Mouse (Mus musculus): Measurements from ENCODE around the gene Kremen1. TPM values are rescaled to one million over a fixed set of nuclear protein-coding genes. Genes with fewer than 3 reads are reported as not detected.

Gene Kremen1
- total and polyA plus RNA-seq, 3 experiments, result 1.3 to 4.1 TPM; not detected in 1

GRCm38 (mm10) chr11:5199879-5200278 lies 61.5 kb downstream of the Kremen1 start:
- Histone ChIP-seq H3K36me3 (ENCODE audit: control insufficient read depth in 1 of 2, insufficient read depth in 2 of 2, low read length in 2 of 2) (no peaks in the 10 kb centered on the region), H3K4me1 (ENCODE audit: control insufficient read depth in 1 of 2, insufficient read depth in 2 of 2, low read length in 2 of 2) (no peaks in the 10 kb centered on the region), H3K27me3 (ENCODE audit: control insufficient read depth in 1 of 2, insufficient read depth in 2 of 2, low read length in 2 of 2) (no peaks in the 10 kb centered on the region), H3K9me3 (replicated peaks; ENCODE audit: insufficient read depth, low read length) (no peaks in the 10 kb centered on the region), H3K9ac (ENCODE audit: control insufficient read depth, low read depth, low read length, poor library complexity, severe bottlenecking) (no peak overlapping the region), H3K27ac (ENCODE audit: control insufficient read depth, low read depth, low read length) (no peak overlapping the region), H3K4me3 (ENCODE audit: control insufficient read depth in 1 of 2, insufficient read depth in 1 of 2, low read depth in 2 of 2, low read length in 2 of 2) (no peak overlapping the region), H3K79me2 (ENCODE audit: control insufficient read depth, insufficient read depth, low read length, poor library complexity) (no peaks in the 10 kb centered on the region)
- DNase-seq (ENCODE audit: low read depth, low spot score), result no peak
- no peak for TF ChIP-seq JUND (IDR thresholded peaks at IDR 0.05; ENCODE audit: low read depth, low read length)
- TF ChIP-seq ZC3H11A (IDR thresholded peaks at IDR 0.05; ENCODE audit: low read depth, low read length), result no peak
- TF ChIP-seq KAT2A (conservative IDR thresholded peaks at IDR 0.05; ENCODE audit: low read depth, low read length), result no peak
- no peak for TF ChIP-seq SIN3A (IDR thresholded peaks at IDR 0.05; ENCODE audit: low read length)
- no peak for TF ChIP-seq CHD2 (IDR thresholded peaks at IDR 0.05; ENCODE audit: low read length)
- no peak for TF ChIP-seq POLR2AphosphoS2 (IDR thresholded peaks at IDR 0.05; ENCODE audit: low read length)
- no peak for TF ChIP-seq BHLHE40 (IDR thresholded peaks at IDR 0.05; ENCODE audit: borderline replicate concordance, low read depth, low read length)
- TF ChIP-seq CTCF (IDR thresholded peaks at IDR 0.05 in 2 of 3, conservative IDR thresholded peaks at IDR 0.05 in 1 of 3; ENCODE audit: control insufficient read depth in 1 of 3, insufficient read depth in 1 of 3, low read depth in 2 of 3, low read length in 3 of 3, poor library complexity in 1 of 3, severe bottlenecking in 1 of 3), result no peak
- no peak for TF ChIP-seq MAFK (IDR thresholded peaks at IDR 0.05; ENCODE audit: borderline replicate concordance, low read depth, low read length)
- TF ChIP-seq TAL1 (IDR thresholded peaks at IDR 0.05; ENCODE audit: low read length), result no peak
- TF ChIP-seq EP300 (IDR thresholded peaks at IDR 0.05; ENCODE audit: low read depth in 1 of 2, low read length in 2 of 2), result no peak
- no peak for TF ChIP-seq NELFE (IDR thresholded peaks at IDR 0.05; ENCODE audit: low read depth, low read length)
- no peak for TF ChIP-seq POLR2A (IDR thresholded peaks at IDR 0.05; ENCODE audit: control insufficient read depth in 1 of 2, insufficient read depth in 1 of 2, low read depth in 1 of 2, low read length in 2 of 2, poor library complexity in 1 of 2)
- no peak for TF ChIP-seq TCF12 (IDR thresholded peaks at IDR 0.05; ENCODE audit: low read depth, low read length)
- no peak for TF ChIP-seq GABPA (IDR thresholded peaks at IDR 0.05; ENCODE audit: low read depth, low read length)
- TF ChIP-seq MXI1 (IDR thresholded peaks at IDR 0.05; ENCODE audit: low read depth, low read length), result no peak
- no peak for TF ChIP-seq POLR2AphosphoS5 (IDR thresholded peaks at IDR 0.05; ENCODE audit: borderline replicate concordance, low read depth, low read length)
- TF ChIP-seq MAX (IDR thresholded peaks at IDR 0.05; ENCODE audit: low read length), result no peak
- no peak for TF ChIP-seq RCOR1 (IDR thresholded peaks at IDR 0.05; ENCODE audit: low read depth, low read length)
- TF ChIP-seq MAZ (IDR thresholded peaks at IDR 0.05; ENCODE audit: low read depth, low read length), result no peak

- Histone ChIP-seq H3K4me1 (ENCODE audit: control insufficient read depth in 1 of 2, insufficient read depth in 2 of 2, low read length in 2 of 2) (no peaks in the 10 kb centered on the region), H3K9me3 (replicated peaks; ENCODE audit: insufficient read depth, low read length) (no peaks in the 10 kb centered on the region), H3K9ac (ENCODE audit: control insufficient read depth, low read depth, low read length, poor library complexity, severe bottlenecking) (no peak overlapping the region), H3K79me2 (ENCODE audit: control insufficient read depth, insufficient read depth, low read length, poor library complexity) (no peaks in the 10 kb centered on the region), H3K36me3 (ENCODE audit: control insufficient read depth in 1 of 2, insufficient read depth in 2 of 2, low read length in 2 of 2) (no peaks in the 10 kb centered on the region), H3K27ac (ENCODE audit: control insufficient read depth, low read depth, low read length) (no peak overlapping the region), H3K27me3 (ENCODE audit: control insufficient read depth in 1 of 2, insufficient read depth in 2 of 2, low read length in 2 of 2) (no peaks in the 10 kb centered on the region), H3K4me3 (ENCODE audit: control insufficient read depth in 1 of 2, insufficient read depth in 1 of 2, low read depth in 2 of 2, low read length in 2 of 2) (no peak overlapping the region)
- no peak for DNase-seq (ENCODE audit: low read depth, low spot score)
- no peak for TF ChIP-seq E2F4 (IDR thresholded peaks at IDR 0.05; ENCODE audit: borderline replicate concordance, low read depth, low read length)
- no peak for TF ChIP-seq GABPA (IDR thresholded peaks at IDR 0.05; ENCODE audit: low read depth, low read length)
- no peak for TF ChIP-seq NELFE (IDR thresholded peaks at IDR 0.05; ENCODE audit: low read depth, low read length)
- TF ChIP-seq MYC (IDR thresholded peaks at IDR 0.05; ENCODE audit: low read depth, low read length), result no peak
- TF ChIP-seq USF1 (IDR thresholded peaks at IDR 0.05; ENCODE audit: low read depth, low read length), result no peak
- TF ChIP-seq MEF2A (IDR thresholded peaks at IDR 0.05; ENCODE audit: extremely low read depth, insufficient replicate concordance, low read depth, low read length, poor library complexity, severe bottlenecking), result no peak
- no peak for TF ChIP-seq SMC3 (IDR thresholded peaks at IDR 0.05; ENCODE audit: low read depth, low read length)
- no peak for TF ChIP-seq RAD21 (IDR thresholded peaks at IDR 0.05; ENCODE audit: low read depth, low read length)
- TF ChIP-seq ZMIZ1 (IDR thresholded peaks at IDR 0.05; ENCODE audit: low read depth, low read length), result no peak
- TF ChIP-seq RCOR1 (IDR thresholded peaks at IDR 0.05; ENCODE audit: low read depth, low read length), result no peak
Measured at GRCm38 (mm10) chr11:5197068-5197467, 64.3 kb downstream of the Kremen1 start.
